Mouse (Mus musculus) layer of hippocampus, adult 9-11 months (tissue): ENCODE results near the gene Tppp2.

Source experiments
- DNase-seq: peaks from one replicate; pipeline ENCODE4 v3.0.0; 2022

Gene Tppp2

GRCm38 (mm10) chr14:51918125-51918524, at the start of gene Tppp2:
TSS of gene Tppp2 (plus strand) at chr14:51918425.
- no peak for DNase-seq

GRCm38 (mm10) chr14:51870756-51871155, 47.5 kb upstream of the Tppp2 start:
- no peak for DNase-seq

GRCm38 (mm10) chr14:51871741-51872140, 46.5 kb upstream of the Tppp2 start:
- no peak for DNase-seq

GRCm38 (mm10) chr14:51877517-51877916, 40.7 kb upstream of the Tppp2 start:
- DNase-seq, result no peak

- DNase-seq, result peak; percentile 75
Observed at GRCm38 (mm10) chr14:51883527-51884030, 34.6 kb upstream of the Tppp2 start.

GRCm38 (mm10) chr14:51884031-51884544, 34.1 kb upstream of the Tppp2 start:
- DNase-seq, result no peak

- peak; percentile 97 for DNase-seq
Observed at GRCm38 (mm10) chr14:51884598-51885331, 33.5 kb upstream of the Tppp2 start, which contains the start of gene Mettl17. TSS of gene Mettl17 (plus strand) at chr14:51884842.

- no peak for DNase-seq
Observed at GRCm38 (mm10) chr14:51886051-51886450, 32.2 kb upstream of the Tppp2 start.

GRCm38 (mm10) chr14:51889833-51890232, 28.4 kb upstream of the Tppp2 start:
- no peak for DNase-seq

- no peak for DNase-seq
Observed at GRCm38 (mm10) chr14:51892191-51892939, 25.9 kb upstream of the Tppp2 start, which contains the start of gene Slc39a2. TSS of gene Slc39a2 (plus strand) at chr14:51892889.

- DNase-seq, result no peak
Observed at GRCm38 (mm10) chr14:51893094-51893794, 25.0 kb upstream of the Tppp2 start.

- no peak for DNase-seq
Observed at GRCm38 (mm10) chr14:51893809-51894208, 24.4 kb upstream of the Tppp2 start.

- no peak for DNase-seq
Observed at GRCm38 (mm10) chr14:51895071-51895470, 23.2 kb upstream of the Tppp2 start.

- no peak for DNase-seq
Observed at GRCm38 (mm10) chr14:51896019-51896418, 22.2 kb upstream of the Tppp2 start.

GRCm38 (mm10) chr14:51896539-51897170, 21.6 kb upstream of the Tppp2 start:
- DNase-seq, result no peak

GRCm38 (mm10) chr14:51899351-51899750, 18.9 kb upstream of the Tppp2 start:
- no peak for DNase-seq

- no peak for DNase-seq
Observed at GRCm38 (mm10) chr14:51902806-51903710, 15.2 kb upstream of the Tppp2 start.

GRCm38 (mm10) chr14:51903782-51904181, 14.4 kb upstream of the Tppp2 start:
- no peak for DNase-seq

GRCm38 (mm10) chr14:51904706-51905105, 13.5 kb upstream of the Tppp2 start:
- DNase-seq, result no peak

- no peak for DNase-seq
Observed at GRCm38 (mm10) chr14:51906102-51906501, 12.1 kb upstream of the Tppp2 start.

GRCm38 (mm10) chr14:51911301-51911700, 6.9 kb upstream of the Tppp2 start:
- DNase-seq, result no peak
